Mouse (Mus musculus) hindbrain, postnatal 0 days (tissue): ENCODE data around the gene Prr23a1. TPM values are rescaled to one million over a fixed set of nuclear protein-coding genes. Genes with fewer than 3 reads are reported as not detected.

Experiments
- ATAC-seq: fragments of 200-750 bp; cut with Nextera tagmentation; 2 replicates; pipeline ENCODE4 v1.8.0; 2017; ENCODE audit warnings: mild to moderate bottlenecking, moderate TSS enrichment, moderate library complexity
- DNase-seq: peaks from one replicate; pipeline ENCODE4 v3.0.0-alpha.2; 2015; ENCODE audit warnings: low spot score
- H3K27ac ChIP-seq: fragments of 300-500 bp; sonication (generic); 2 replicates; pipeline ENCODE4 v1.5.1; 2014; ENCODE audit warnings: mild to moderate bottlenecking
- H3K27me3 ChIP-seq: fragments of 300-500 bp; sonication (generic); 2 replicates; pipeline ENCODE4 v1.6.1; 2014; ENCODE audit warnings: low read length, mixed read lengths; ENCODE audit not compliant: insufficient read depth
- H3K36me3 ChIP-seq: fragments of 300-500 bp; sonication (generic); 2 replicates; pipeline ENCODE4 v1.6.1; 2014; ENCODE audit warnings: low read length, mixed read lengths; ENCODE audit not compliant: insufficient read depth
- H3K4me1 ChIP-seq: fragments of 300-500 bp; sonication (generic); 2 replicates; pipeline ENCODE4 v1.6.1; 2014; ENCODE audit warnings: antibody characterized with exemption, low read length, mixed read lengths; ENCODE audit not compliant: insufficient read depth
- H3K4me2 ChIP-seq: fragments of 300-500 bp; sonication (generic); 2 replicates; pipeline ENCODE4 v1.6.1; 2014; ENCODE audit warnings: low read depth, mild to moderate bottlenecking, low read length, moderate library complexity, mixed read lengths
- H3K4me3 ChIP-seq: fragments of 300-500 bp; sonication (generic); 2 replicates; pipeline ENCODE4 v1.5.1; 2014; ENCODE audit warnings: low read length
- H3K9ac ChIP-seq: fragments of 300-500 bp; sonication (generic); replicated peaks from 2 replicates; pipeline ENCODE4 v1.6.1; 2014; ENCODE audit warnings: mild to moderate bottlenecking, low read length, moderate library complexity, mixed read lengths
- H3K9me3 ChIP-seq: fragments of 300-500 bp; sonication (generic); 2 replicates; pipeline ENCODE4 v1.6.1; 2016; ENCODE audit warnings: low read length, mixed read lengths
- CTCF ChIP-seq: IDR thresholded peaks from 2 replicates; pipeline ENCODE4 v1.5.1; 2016; ENCODE audit warnings: antibody characterized with exemption, control low read depth, low read depth
- WGBS: fragments of 180-500 bp; shearing (Covaris S2); extraction: QIAGEN DNeasy Blood & Tissue Kit; methylation state at CpG from one replicate; pipeline ENCODE4 v1.1.7; 2014; 5-methylcytosine and 5-hydroxymethylcytosine counted together
- polyA plus RNA-seq: library from polyadenylated mRNA; unstranded; fragments of >200 nt; fragmentation: Nextera tagmentation; extraction: Ambion mirVana; gene quantifications from 2 replicates; pipeline ENCODE4 v1.2.1, GENCODE M21; 2015
- total RNA-seq: library from RNA; depleted of rRNA; stranded (reverse); fragments of >200 nt; gene quantifications from 2 replicates; pipeline ENCODE4 v1.2.3, GENCODE M21; 2014

The Prr23a1 gene
- total and polyA plus RNA-seq, 2 experiments from 2014 or later, result not detected

- Histone ChIP-seq H3K4me2 (no peak overlapping the region), H3K4me1 (no peaks in the 10 kb centered on the region), H3K4me3 (no peak overlapping the region), H3K9ac (no peak overlapping the region), H3K27ac (no peak overlapping the region), H3K27me3 (no peaks in the 10 kb centered on the region), H3K36me3 (no peaks in the 10 kb centered on the region), H3K9me3 (no peaks in the 10 kb centered on the region)
- 82% methylated on average over 3 of the region's 3 CpGs for WGBS
- no peak for TF ChIP-seq CTCF
- ATAC-seq (no peak), DNase-seq (no peak)
Observed at GRCm38 (mm10) chr9:98816066-98816465, 26.2 kb upstream of the Prr23a1 start.

GRCm38 (mm10) chr9:98817592-98817991, 24.7 kb upstream of the Prr23a1 start:
- Histone ChIP-seq H3K36me3 (no peaks in the 10 kb centered on the region), H3K27ac (no peak overlapping the region), H3K4me1 (no peaks in the 10 kb centered on the region), H3K27me3 (no peaks in the 10 kb centered on the region), H3K4me2 (no peak overlapping the region), H3K9ac (no peak overlapping the region), H3K9me3 (no peaks in the 10 kb centered on the region; the same call in 1 of the 2 replicates), H3K4me3 (no peak overlapping the region)
- no peak for TF ChIP-seq CTCF
- ATAC-seq (no peak), DNase-seq (no peak)
- WGBS, result 87% methylated on average over 7 of the region's 7 CpGs

- no peak for DNase-seq
- ATAC-seq, result no peak
- no peaks in the 10 kb centered on the region for H3K4me1 ChIP-seq
- 87% methylated on average over 5 of the region's 5 CpGs for WGBS
- H3K9me3 ChIP-seq, result peaks cover 3% of the 10 kb centered on the region; the same call in 1 of the 2 replicates
- H3K27ac ChIP-seq, result no peak overlapping the region
- H3K4me3 ChIP-seq, result no peak overlapping the region
- no peak overlapping the region for H3K9ac ChIP-seq
- TF ChIP-seq CTCF, result no peak
- H3K36me3 ChIP-seq, result no peaks in the 10 kb centered on the region
- no peaks in the 10 kb centered on the region for H3K27me3 ChIP-seq
- H3K4me2 ChIP-seq, result no peak overlapping the region
Observed at GRCm38 (mm10) chr9:98818971-98819370, 23.3 kb upstream of the Prr23a1 start.

GRCm38 (mm10) chr9:98819481-98819880, 22.8 kb upstream of the Prr23a1 start:
- no peaks in the 10 kb centered on the region for H3K4me1 ChIP-seq
- H3K27me3 ChIP-seq, result no peaks in the 10 kb centered on the region
- no peak overlapping the region for H3K9ac ChIP-seq
- ATAC-seq (no peak), DNase-seq (no peak)
- TF ChIP-seq CTCF, result no peak
- peaks cover 3% of the 10 kb centered on the region; the same call in 1 of the 2 replicates for H3K9me3 ChIP-seq
- H3K4me2 ChIP-seq, result no peak overlapping the region
- no peaks in the 10 kb centered on the region for H3K36me3 ChIP-seq
- no peak overlapping the region for H3K27ac ChIP-seq
- H3K4me3 ChIP-seq, result no peak overlapping the region
- WGBS, result 87% methylated on average over 2 of the region's 2 CpGs

GRCm38 (mm10) chr9:98820461-98820860, 21.8 kb upstream of the Prr23a1 start:
- no peak overlapping the region for H3K4me2 ChIP-seq
- no peak overlapping the region for H3K9ac ChIP-seq
- ATAC-seq (no peak), DNase-seq (no peak)
- peaks cover 5% of the 10 kb centered on the region; the same call in 1 of the 2 replicates for H3K9me3 ChIP-seq
- no peak overlapping the region for H3K27ac ChIP-seq
- WGBS, result 92% methylated on average over 4 of the region's 4 CpGs
- no peaks in the 10 kb centered on the region for H3K36me3 ChIP-seq
- H3K27me3 ChIP-seq, result no peaks in the 10 kb centered on the region
- TF ChIP-seq CTCF, result no peak
- no peak overlapping the region for H3K4me3 ChIP-seq
- no peaks in the 10 kb centered on the region for H3K4me1 ChIP-seq

- no peak for ATAC-seq
Observed at GRCm38 (mm10) chr9:98821067-98821466, 21.2 kb upstream of the Prr23a1 start.

GRCm38 (mm10) chr9:98823805-98824204, 18.5 kb upstream of the Prr23a1 start:
- no peak for TF ChIP-seq CTCF
- no peak overlapping the region for H3K4me2 ChIP-seq
- H3K9me3 ChIP-seq, result peaks cover 5% of the 10 kb centered on the region; the same call in 1 of the 2 replicates
- H3K9ac ChIP-seq, result no peak overlapping the region
- H3K4me3 ChIP-seq, result no peak overlapping the region
- no peak overlapping the region for H3K27ac ChIP-seq
- H3K27me3 ChIP-seq, result no peaks in the 10 kb centered on the region
- no peak for DNase-seq
- H3K4me1 ChIP-seq, result no peaks in the 10 kb centered on the region
- no peak for ATAC-seq
- H3K36me3 ChIP-seq, result no peaks in the 10 kb centered on the region
- 89% methylated on average over 7 of the region's 7 CpGs for WGBS

More at GRCm38 (mm10) chr9:98821067-98821466, 21.2 kb upstream of the Prr23a1 start:
- no peak for TF ChIP-seq CTCF
- Histone ChIP-seq H3K9ac (no peak overlapping the region), H3K4me2 (no peak overlapping the region), H3K9me3 (peaks cover 5% of the 10 kb centered on the region; the same call in 1 of the 2 replicates), H3K27me3 (no peaks in the 10 kb centered on the region), H3K4me1 (no peaks in the 10 kb centered on the region), H3K27ac (no peak overlapping the region), H3K4me3 (no peak overlapping the region), H3K36me3 (no peaks in the 10 kb centered on the region)
- DNase-seq, result no peak
